In genomic region chr11:6525241-6525640, GRCm38 (mm10) we compare ENCODE assay signal across 24 mouse cellular contexts. TPM values are rescaled to one million over a fixed set of nuclear protein-coding genes. Genes with fewer than 3 reads are reported as not detected.
DNase-seq lines count a peak whose midpoint lies in the region; ATAC-seq and TF ChIP-seq lines count a peak whose summit lies in the region.
"Had no signal": no experiment of that assay in that cellular context is flagged by ENCODE, and none has a peak within 500 bp of the region (broad histone marks: within the 10 kb centered on the region; RNA-seq: fewer than 3 reads in every experiment).

No protein-coding gene starts in this region.

- no peak for TF ChIP-seq RAD21 in CH12.LX (IDR thresholded peaks at IDR 0.05; ENCODE audit: low read depth, low read length)

- in situ Hi-C loops in CH12.LX (cut with MboI; ENCODE audit: low pct_ligation_motif_present, low pct_unique_long_range_greater_than_20kb, low sequenced_read_pairs) (no loop called here), ES-E14 (cut with MboI; ENCODE audit: low sequenced_read_pairs in 2 of 2, unreplicated experiment in 2 of 2) (no loop called here)

- H3K4me3 ChIP-seq in liver, embryonic 12.5 days = no peak overlapping the region
- H3K4me3 ChIP-seq in liver, postnatal 0 days (ENCODE audit: low read depth, low read length) = no peak overlapping the region
- H3K4me3 ChIP-seq in CH12.LX (replicated peaks in 1 of 3; ENCODE audit: low read depth in 2 of 3, low read length in 2 of 3, poor library complexity in 1 of 3) (peak overlapping the region in 1 of 3 experiments; percentile 7), ES-E14 (ENCODE audit: insufficient read depth in 1 of 2, low read depth in 1 of 2, low read length in 2 of 2, poor library complexity in 1 of 2, severe bottlenecking in 1 of 2) (0 out of 4 replicates have a peak overlapping the region, but pooled peaks of 1 of the 2 experiments have one; percentile 5)
- H3K4me3 ChIP-seq: forebrain, embryonic 13.5 days; heart, embryonic 15.5 days; left cerebral cortex, adult 2 months; limb, embryonic 13.5 days; liver, embryonic 15.5 days; lung, embryonic 15.5 days had no signal

- TF ChIP-seq EP300 in liver, postnatal 0 days (IDR thresholded peaks at IDR 0.05; ENCODE audit: low read depth) = no peak
- no peak for TF ChIP-seq EP300 in CH12.LX (IDR thresholded peaks at IDR 0.05; ENCODE audit: low read length)

- H3K27ac ChIP-seq in liver, embryonic 12.5 days = peak overlapping the region; percentile 4; the same call in 1 of the 2 replicates
- no peak overlapping the region for H3K27ac ChIP-seq in liver, postnatal 0 days (ENCODE audit: low read depth)
- H3K27ac ChIP-seq in CH12.LX (ENCODE audit: insufficient read depth, low read depth) (peak overlapping the region; percentile 53), ES-E14 (ENCODE audit: insufficient read depth, low read depth, low read length, poor library complexity, severe bottlenecking) (peak overlapping the region; percentile 49; the same call in 1 of the 2 replicates)
- H3K27ac ChIP-seq: heart, embryonic 15.5 days; left cerebral cortex, adult 2 months; limb, embryonic 13.5 days; lung, embryonic 15.5 days had no signal

- H3K27me3 ChIP-seq in liver, embryonic 12.5 days (replicated peaks) = no peaks in the 10 kb centered on the region
- no peaks in the 10 kb centered on the region for H3K27me3 ChIP-seq in liver, postnatal 0 days (ENCODE audit: insufficient read depth, low read length)
- H3K27me3 ChIP-seq in CH12.LX (replicated peaks) = no peaks in the 10 kb centered on the region
- H3K27me3 ChIP-seq: forebrain, embryonic 13.5 days; heart, embryonic 15.5 days; limb, embryonic 13.5 days; liver, embryonic 15.5 days; lung, embryonic 15.5 days; Patski had no signal

- no peak overlapping the region for H3K4me2 ChIP-seq in liver, embryonic 12.5 days
- no peak overlapping the region for H3K4me2 ChIP-seq in liver, postnatal 0 days (ENCODE audit: low read depth, low read length)
- H3K4me2 ChIP-seq in CH12.LX (ENCODE audit: insufficient read depth, low read depth, poor library complexity, severe bottlenecking) = peak overlapping the region; percentile 82
- H3K4me2 ChIP-seq: forebrain, embryonic 13.5 days; heart, embryonic 15.5 days; limb, embryonic 13.5 days; lung, embryonic 15.5 days had no signal

- no peak for TF ChIP-seq CTCF in liver, postnatal 0 days (IDR thresholded peaks at IDR 0.05; ENCODE audit: low read depth)
- TF ChIP-seq CTCF in CH12.LX (conservative IDR thresholded peaks at IDR 0.05 in 1 of 2, IDR thresholded peaks at IDR 0.05 in 1 of 2; ENCODE audit: low read depth in 2 of 2, low read length in 2 of 2) = no peak
- no peak for TF ChIP-seq CTCF in brain, embryonic 14.5 days (IDR thresholded peaks at IDR 0.05; ENCODE audit: borderline replicate concordance, extremely low read depth, insufficient read depth, insufficient read length)

- no peak for ATAC-seq in liver, embryonic 12.5 days
- no peak for ATAC-seq in liver, postnatal 0 days
- ATAC-seq: forebrain, embryonic 13.5 days; intestine, postnatal 0 days; Patski had no signal

- no peak overlapping the region for H3K9ac ChIP-seq in liver, embryonic 12.5 days
- no peak overlapping the region for H3K9ac ChIP-seq in liver, postnatal 0 days (replicated peaks)
- peak overlapping the region; percentile 81 for H3K9ac ChIP-seq in CH12.LX (ENCODE audit: insufficient read depth, low read depth)
- H3K9ac ChIP-seq in ES-E14 (ENCODE audit: insufficient read depth, low read depth, low read length, poor library complexity, severe bottlenecking) = 0 out of 2 replicates have a peak overlapping the region, but pooled peaks have one; percentile 4
- H3K9ac ChIP-seq: forebrain, embryonic 13.5 days; heart, embryonic 15.5 days; limb, embryonic 13.5 days; liver, embryonic 15.5 days; lung, embryonic 15.5 days had no signal

- H3K36me3 ChIP-seq in liver, embryonic 12.5 days = peaks cover 40% of the 10 kb centered on the region
- peaks cover 20% of the 10 kb centered on the region for H3K36me3 ChIP-seq in liver, postnatal 0 days (replicated peaks; ENCODE audit: insufficient read depth, low read length)
- peaks cover 25 to 34% of the 10 kb centered on the region in 2 experiments for H3K36me3 ChIP-seq in CH12.LX (replicated peaks in 1 of 2; ENCODE audit: control insufficient read depth in 1 of 2, insufficient read depth in 1 of 2, low read length in 1 of 2)
- H3K36me3 ChIP-seq in ES-E14 (ENCODE audit: control insufficient read depth, insufficient read depth, low read length, poor library complexity, severe bottlenecking) = peaks cover 33% of the 10 kb centered on the region

- dilution Hi-C loops in CH12.LX (cut with MboI; ENCODE audit: extremely low pct_ligation_motif_present, extremely low pct_unique_long_range_greater_than_20kb, low sequenced_read_pairs) = no loop called here

- peaks cover 30% of the 10 kb centered on the region for H3K79me2 ChIP-seq in CH12.LX (replicated peaks; ENCODE audit: control insufficient read depth, extremely low read depth, insufficient read depth, poor library complexity, severe bottlenecking)

- TF ChIP-seq POLR2A in CH12.LX (IDR thresholded peaks at IDR 0.05; ENCODE audit: low read depth, low read length) = no peak
- no peak for TF ChIP-seq POLR2A in brain, embryonic 14.5 days (IDR thresholded peaks at IDR 0.05; ENCODE audit: borderline replicate concordance, extremely low read depth, insufficient read depth, insufficient read length, poor library complexity, severe bottlenecking)

- DNase-seq in liver, postnatal 0 days = no peak
- no peak for DNase-seq in CH12.LX (ENCODE audit: extremely low read depth)
- DNase-seq in ES-E14 (ENCODE audit: low read depth, low spot score) = no peak
- DNase-seq in brain, embryonic 14.5 days (ENCODE audit: low read depth) = peak; percentile 22
- no peak for DNase-seq in adipocyte (ENCODE audit: low spot score)
- no peak for DNase-seq in layer of hippocampus, postnatal 14 days (ENCODE audit: low spot score in 2 of 2)
- no peak for DNase-seq in thymus, postnatal 4 days
- DNase-seq: adrenal gland, adult 2 months; adrenal gland, postnatal 36 days; cerebellum, adult 8-10 months; cerebellum, postnatal 25 days; gastrocnemius, postnatal 14 days; kidney, adult 9 months; kidney, postnatal 14 days had no signal

- no peaks in the 10 kb centered on the region for H3K9me3 ChIP-seq in liver, embryonic 12.5 days (replicated peaks)
- no peaks in the 10 kb centered on the region for H3K9me3 ChIP-seq in liver, postnatal 0 days (ENCODE audit: low read length)
- H3K9me3 ChIP-seq in CH12.LX (replicated peaks; ENCODE audit: low read length) (peaks cover 2% of the 10 kb centered on the region), ES-E14 (ENCODE audit: control insufficient read depth, insufficient read depth, low read depth, low read length) (no peaks in the 10 kb centered on the region)
- H3K9me3 ChIP-seq: forebrain, embryonic 13.5 days; G1E; heart, embryonic 15.5 days; limb, embryonic 13.5 days; liver, embryonic 15.5 days; lung, embryonic 15.5 days had no signal

- H3K4me1 ChIP-seq in liver, embryonic 12.5 days = peaks cover 43% of the 10 kb centered on the region
- 0 out of 2 replicates have a peak, but pooled peaks cover 11% of the 10 kb centered on the region for H3K4me1 ChIP-seq in liver, postnatal 0 days (ENCODE audit: insufficient read depth)
- H3K4me1 ChIP-seq in CH12.LX (ENCODE audit: control insufficient read depth in 1 of 2, insufficient read depth in 2 of 2) (peaks cover 21 to 57% of the 10 kb centered on the region in 2 experiments), ES-E14 (ENCODE audit: control insufficient read depth in 2 of 2, insufficient read depth in 2 of 2, low read length in 2 of 2, poor library complexity in 1 of 2) (peaks cover 0 to 10% of the 10 kb centered on the region in 2 experiments; a peak in 3 of 4 replicates)

- 79% methylated on average over 1 of the region's 1 CpGs for WGBS in liver, embryonic 12.5 days (ENCODE audit: insufficient replicate concordance)
- WGBS in liver, postnatal 0 days (ENCODE audit: insufficient replicate concordance) = 88% methylated on average over 1 of the region's 1 CpGs

TF ChIP-seq in CH12.LX, 34 proteins besides CTCF, POLR2A, EP300 and RAD21:
- TF ChIP-seq NELFE (IDR thresholded peaks at IDR 0.05; ENCODE audit: low read depth, low read length) (0 out of 2 replicates have a peak, but pooled peaks have one; percentile 23), POLR2AphosphoS2 (IDR thresholded peaks at IDR 0.05; ENCODE audit: low read depth, low read length) (no peak)

TF ChIP-seq in ES-E14, 5 proteins besides CTCF, POLR2A, EP300 and RAD21 (continues in another document):
- no peak for TF ChIP-seq ZC3H11A (IDR thresholded peaks at IDR 0.05; ENCODE audit: borderline replicate concordance, low read depth, low read length)
- no peak for TF ChIP-seq MAFK (IDR thresholded peaks at IDR 0.05; ENCODE audit: insufficient read depth, low read depth, low read length)
- TF ChIP-seq ZNF384 (IDR thresholded peaks at IDR 0.05; ENCODE audit: low read depth, low read length) = no peak
- no peak for TF ChIP-seq HCFC1 (IDR thresholded peaks at IDR 0.05; ENCODE audit: borderline replicate concordance, insufficient read depth, low read length)

RNA-seq across cellular contexts. Expression of gene Myo1g, which starts 4.5 kb away (rescaled TPM):
- 5.8 and 6.2 TPM in 2 replicates for polyA plus RNA-seq in liver, embryonic 12.5 days (2016; fragmentation: Nextera tagmentation; extraction: Ambion mirVana)
- 8.2 and 9.4 TPM in 2 replicates for polyA plus RNA-seq in liver, postnatal 0 days (2015; fragmentation: Nextera tagmentation; extraction: Ambion mirVana)
- 279 and 335 TPM in 2 replicates for total RNA-seq in CH12.LX (2012; rRNA removed)
- 265 and 268 TPM in 2 replicates for total RNA-seq in CH12.LX (2014; rRNA removed)
- 279 and 284 TPM in 2 replicates for polyA plus RNA-seq in CH12.LX (2012; ENCODE audit: insufficient read length, low read depth)
- total RNA-seq in ES-E14 (2012; rRNA removed) = 11.6 TPM in 2 replicates
- polyA plus RNA-seq in brain, embryonic 14.5 days (2012; rRNA removed) = 0.56 and 0.79 TPM in 2 replicates
- under 1 TPM; 0.48 to 0.74 TPM for total RNA-seq in layer of hippocampus, postnatal 14 days (2021)

RNA-seq across cellular contexts. Expression of gene Ccm2, which starts 21.4 kb away (rescaled TPM):
- 57.9 and 60.0 TPM in 2 replicates for polyA plus RNA-seq in liver, embryonic 12.5 days (2016; fragmentation: Nextera tagmentation; extraction: Ambion mirVana)
- 33.9 and 34.9 TPM in 2 replicates for polyA plus RNA-seq in liver, postnatal 0 days (2015; fragmentation: Nextera tagmentation; extraction: Ambion mirVana)
- total RNA-seq in CH12.LX (2012; rRNA removed) (30.4 and 31.6 TPM in 2 replicates), CH12.LX (2014; rRNA removed) (32.7 and 32.9 TPM in 2 replicates), ES-E14 (2012; rRNA removed) (27.8 and 36.7 TPM in 2 replicates)
- 29.4 and 34.5 TPM in 2 replicates for polyA plus RNA-seq in CH12.LX (2012; ENCODE audit: insufficient read length, low read depth)
- 91.9 and 113 TPM in 2 replicates for polyA plus RNA-seq in brain, embryonic 14.5 days (2012; rRNA removed)
- total RNA-seq in layer of hippocampus, postnatal 14 days (2021) = 10 to 100 TPM; 51.8 to 54.5 TPM

RNA-seq across cellular contexts. Expression of gene Purb, which starts 49.5 kb away (rescaled TPM):
- 11.2 and 11.6 TPM in 2 replicates for polyA plus RNA-seq in liver, embryonic 12.5 days (2016; fragmentation: Nextera tagmentation; extraction: Ambion mirVana)
- 5.6 and 6.1 TPM in 2 replicates for polyA plus RNA-seq in liver, postnatal 0 days (2015; fragmentation: Nextera tagmentation; extraction: Ambion mirVana)
- total RNA-seq in CH12.LX (2012; rRNA removed) (19.3 and 29.7 TPM in 2 replicates), CH12.LX (2014; rRNA removed) (45.2 and 50.5 TPM in 2 replicates), ES-E14 (2012; rRNA removed) (39.7 and 49.8 TPM in 2 replicates)
- 35.0 and 42.4 TPM in 2 replicates for polyA plus RNA-seq in CH12.LX (2012; ENCODE audit: insufficient read length, low read depth)
- 8.8 and 12.8 TPM in 2 replicates for polyA plus RNA-seq in brain, embryonic 14.5 days (2012; rRNA removed)
- 100 to 1,000 TPM; 258 to 283 TPM for total RNA-seq in layer of hippocampus, postnatal 14 days (2021)

Comparison
In these comparisons a context has a peak if more than half of its experiments do, and no peak if none do; other contexts are left out.
1. H3K9ac ChIP-seq: peak in CH12.LX (single experiment) and ES-E14 (single experiment); none in liver, embryonic 12.5 days (single experiment) and liver, postnatal 0 days (single experiment).
2. RNA of gene Myo1g, which starts 4.5 kb away (polyA plus RNA-seq): 279 to 284 TPM in CH12.LX; 8.2 to 9.4 TPM in liver, postnatal 0 days, 5.8 to 6.2 TPM in liver, embryonic 12.5 days and 0.56 to 0.79 TPM in brain, embryonic 14.5 days; every median in the first group is over 10 times any median in the second.